22 mouse cellular contexts compared by ENCODE assay signal in genomic region chr6:143412721-143413120, GRCm38 (mm10).
DNase-seq lines count a peak whose midpoint lies in the region; ATAC-seq and TF ChIP-seq lines count a peak whose summit lies in the region.
"Had no signal": no experiment of that assay in that cellular context is flagged by ENCODE, and none has a peak within 500 bp of the region (broad histone marks: within the 10 kb centered on the region; RNA-seq: fewer than 3 reads in every experiment).

No protein-coding gene starts in this region.

- intact Hi-C loops in heart, postnatal 36 days (cut with DNase I): no loop called here

- no peak for TF ChIP-seq EP300 in liver, postnatal 0 days (IDR thresholded peaks at IDR 0.05; ENCODE audit: low read depth)

- H3K4me3 ChIP-seq in heart, embryonic 10.5 days: no peak overlapping the region
- H3K4me3 ChIP-seq in liver, embryonic 11.5 days (ENCODE audit: low read depth, low read length): no peak overlapping the region
- H3K4me3 ChIP-seq in liver, postnatal 0 days (ENCODE audit: low read depth, low read length): no peak overlapping the region
- no peak overlapping the region for H3K4me3 ChIP-seq in midbrain, embryonic 11.5 days (ENCODE audit: low read depth, low read length)
- H3K4me3 ChIP-seq in midbrain, embryonic 16.5 days (ENCODE audit: low read depth, low read length): no peak overlapping the region
- H3K4me3 ChIP-seq: embryonic facial prominence, embryonic 13.5 days; embryonic facial prominence, embryonic 15.5 days; erythroblast, embryonic 14.5 days; forebrain, embryonic 10.5 days; forebrain, embryonic 12.5 days had no signal

- no peak for TF ChIP-seq CTCF in liver, postnatal 0 days (IDR thresholded peaks at IDR 0.05; ENCODE audit: low read depth)

- peak; percentile 7; the same call in 1 of the 2 replicates for ATAC-seq in liver, embryonic 11.5 days (replicated peaks; ENCODE audit: low FRiP score)
- ATAC-seq in liver, postnatal 0 days: no peak
- ATAC-seq in midbrain, embryonic 11.5 days (ENCODE audit: low FRiP score): no peak
- no peak for ATAC-seq in midbrain, embryonic 16.5 days
- ATAC-seq: forebrain, embryonic 14.5 days had no signal

- H3K27ac ChIP-seq in heart, embryonic 10.5 days: no peak overlapping the region
- H3K27ac ChIP-seq in liver, embryonic 11.5 days (ENCODE audit: low read depth, low read length): no peak overlapping the region
- H3K27ac ChIP-seq in liver, postnatal 0 days (ENCODE audit: low read depth): no peak overlapping the region
- H3K27ac ChIP-seq in midbrain, embryonic 11.5 days (ENCODE audit: low read depth, low read length): no peak overlapping the region
- no peak overlapping the region for H3K27ac ChIP-seq in midbrain, embryonic 16.5 days (ENCODE audit: low read length)
- H3K27ac ChIP-seq: embryonic facial prominence, embryonic 13.5 days; embryonic facial prominence, embryonic 15.5 days; forebrain, embryonic 10.5 days; forebrain, embryonic 12.5 days had no signal

- no peak overlapping the region for H3K9ac ChIP-seq in liver, embryonic 11.5 days (ENCODE audit: low read depth, low read length)
- no peak overlapping the region for H3K9ac ChIP-seq in liver, postnatal 0 days (replicated peaks)
- H3K9ac ChIP-seq in midbrain, embryonic 11.5 days (ENCODE audit: low read length): no peak overlapping the region
- H3K9ac ChIP-seq in midbrain, embryonic 16.5 days (ENCODE audit: low read depth, low read length): no peak overlapping the region
- H3K9ac ChIP-seq: embryonic facial prominence, embryonic 13.5 days; embryonic facial prominence, embryonic 15.5 days; forebrain, embryonic 12.5 days had no signal

- 86% methylated on average over 6 of the region's 6 CpGs for WGBS in heart, embryonic 10.5 days
- 91% methylated on average over 6 of the region's 6 CpGs for WGBS in liver, embryonic 11.5 days
- 86% methylated on average over 6 of the region's 6 CpGs for WGBS in liver, postnatal 0 days (ENCODE audit: insufficient replicate concordance)
- 91% methylated on average over 6 of the region's 6 CpGs for WGBS in midbrain, embryonic 11.5 days
- 89% methylated on average over 6 of the region's 6 CpGs for WGBS in midbrain, embryonic 16.5 days

- no peaks in the 10 kb centered on the region for H3K27me3 ChIP-seq in heart, embryonic 10.5 days (ENCODE audit: insufficient read depth, poor library complexity, severe bottlenecking)
- H3K27me3 ChIP-seq in liver, embryonic 11.5 days (replicated peaks; ENCODE audit: control insufficient read depth, insufficient read depth, low read length): no peaks in the 10 kb centered on the region
- H3K27me3 ChIP-seq in liver, postnatal 0 days (ENCODE audit: insufficient read depth, low read length): no peaks in the 10 kb centered on the region
- no peaks in the 10 kb centered on the region for H3K27me3 ChIP-seq in midbrain, embryonic 11.5 days (ENCODE audit: control insufficient read depth, insufficient read depth, low read length)
- H3K27me3 ChIP-seq in midbrain, embryonic 16.5 days (ENCODE audit: control insufficient read depth, insufficient read depth, low read depth, low read length): no peaks in the 10 kb centered on the region
- H3K27me3 ChIP-seq: embryonic facial prominence, embryonic 15.5 days; forebrain, embryonic 12.5 days had no signal

- H3K4me2 ChIP-seq in liver, embryonic 11.5 days: no peak overlapping the region
- H3K4me2 ChIP-seq in liver, postnatal 0 days (ENCODE audit: low read depth, low read length): no peak overlapping the region
- no peak overlapping the region for H3K4me2 ChIP-seq in midbrain, embryonic 11.5 days
- no peak overlapping the region for H3K4me2 ChIP-seq in midbrain, embryonic 16.5 days (ENCODE audit: low read length)
- H3K4me2 ChIP-seq: embryonic facial prominence, embryonic 13.5 days; embryonic facial prominence, embryonic 15.5 days; forebrain, embryonic 12.5 days had no signal

- no peaks in the 10 kb centered on the region for H3K4me1 ChIP-seq in heart, embryonic 10.5 days
- H3K4me1 ChIP-seq in liver, embryonic 11.5 days (replicated peaks; ENCODE audit: control insufficient read depth, insufficient read depth, low read length): no peaks in the 10 kb centered on the region
- H3K4me1 ChIP-seq in liver, postnatal 0 days (ENCODE audit: insufficient read depth): no peaks in the 10 kb centered on the region
- H3K4me1 ChIP-seq in midbrain, embryonic 11.5 days (ENCODE audit: control insufficient read depth, insufficient read depth, low read length): no peaks in the 10 kb centered on the region
- H3K4me1 ChIP-seq in midbrain, embryonic 16.5 days (ENCODE audit: control insufficient read depth, insufficient read depth, low read length): no peaks in the 10 kb centered on the region
- H3K4me1 ChIP-seq: embryonic facial prominence, embryonic 13.5 days; embryonic facial prominence, embryonic 15.5 days; forebrain, embryonic 10.5 days; forebrain, embryonic 12.5 days had no signal

- DNase-seq in heart, embryonic 10.5 days (ENCODE audit: low spot score): peak; percentile 60
- no peak for DNase-seq in heart, postnatal 36 days
- DNase-seq in liver, embryonic 11.5 days (ENCODE audit: low spot score): no peak
- no peak for DNase-seq in liver, postnatal 0 days
- DNase-seq in midbrain, embryonic 11.5 days (ENCODE audit: low spot score, missing footprints): peak; percentile 54
- DNase-seq: adrenal gland, adult 2 months; adrenal gland, postnatal 10 days; adrenal gland, postnatal 25 days; cerebellum, adult 11 months; cerebellum, adult 18-20 months; cerebellum, adult 8-10 months; cerebellum, adult 9-11 months; cerebellum, postnatal 14 days; cerebellum, postnatal 36 days; embryo, embryonic 11 days had no signal

- no peaks in the 10 kb centered on the region for H3K36me3 ChIP-seq in heart, embryonic 10.5 days
- no peaks in the 10 kb centered on the region for H3K36me3 ChIP-seq in liver, embryonic 11.5 days (ENCODE audit: control insufficient read depth, insufficient read depth, low read length)
- no peaks in the 10 kb centered on the region for H3K36me3 ChIP-seq in liver, postnatal 0 days (replicated peaks; ENCODE audit: insufficient read depth, low read length)
- no peaks in the 10 kb centered on the region for H3K36me3 ChIP-seq in midbrain, embryonic 11.5 days (ENCODE audit: control insufficient read depth, insufficient read depth, low read length)
- H3K36me3 ChIP-seq in midbrain, embryonic 16.5 days (ENCODE audit: control insufficient read depth, insufficient read depth, low read length): no peaks in the 10 kb centered on the region
- H3K36me3 ChIP-seq: embryonic facial prominence, embryonic 13.5 days; embryonic facial prominence, embryonic 15.5 days; forebrain, embryonic 10.5 days; forebrain, embryonic 12.5 days had no signal

- H3K9me3 ChIP-seq in heart, embryonic 10.5 days: no peaks in the 10 kb centered on the region
- H3K9me3 ChIP-seq in liver, embryonic 11.5 days (ENCODE audit: control insufficient read depth, low read length): no peaks in the 10 kb centered on the region
- H3K9me3 ChIP-seq in liver, postnatal 0 days (ENCODE audit: low read length): no peaks in the 10 kb centered on the region
- no peaks in the 10 kb centered on the region for H3K9me3 ChIP-seq in midbrain, embryonic 11.5 days (ENCODE audit: control insufficient read depth, low read length)
- no peaks in the 10 kb centered on the region for H3K9me3 ChIP-seq in midbrain, embryonic 16.5 days (replicated peaks; ENCODE audit: control insufficient read depth, low read length, poor library complexity, severe bottlenecking)
- H3K9me3 ChIP-seq: embryonic facial prominence, embryonic 13.5 days; embryonic facial prominence, embryonic 15.5 days; forebrain, embryonic 12.5 days had no signal

Comparison
In these comparisons a context has a peak if more than half of its experiments do, and no peak if none do; other contexts are left out.
1. DNase-seq: peak in heart, embryonic 10.5 days (single experiment) and midbrain, embryonic 11.5 days (single experiment); none in heart, postnatal 36 days (0 of 2), liver, embryonic 11.5 days (single experiment) and liver, postnatal 0 days (single experiment).